Mouse (Mus musculus): ENCODE measurements at regions not wholly inside any gene's neighbourhood (a gene's known extent, or its start where the extent isn't known, plus 50 kb on each side); places are given as distances from the start of the nearest gene placed in this dataset.

DNA sequence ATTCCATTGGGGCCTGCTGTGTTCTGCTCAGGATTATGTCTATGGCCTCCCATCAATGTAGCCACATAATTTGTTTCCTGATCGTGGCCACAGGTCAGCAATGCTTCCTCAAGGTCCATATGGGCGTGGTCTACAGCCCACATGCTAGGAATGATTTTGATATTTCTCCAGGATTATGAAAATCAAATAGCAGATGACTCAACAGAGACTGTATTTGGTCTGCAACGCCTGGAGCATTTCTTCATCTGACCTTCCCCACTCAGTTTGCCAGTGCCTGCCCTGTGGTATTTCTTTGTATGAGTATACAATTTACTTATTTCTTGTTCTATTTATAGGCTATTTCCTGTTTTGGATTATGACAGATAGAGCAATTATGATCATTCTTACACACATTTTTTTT is 145.7 kb downstream of the Gm11077 start:
- Histone ChIP-seq H3K4me3 (ENCODE audit: insufficient read depth, poor library complexity, severe bottlenecking) (no peak overlapping the region), H3K79me2 (ENCODE audit: control insufficient read depth, insufficient read depth) (no peaks in the 10 kb centered on the region), H3ac (ENCODE audit: control insufficient read depth, insufficient read length, low read depth) (no peak overlapping the region), H3K36me3 (ENCODE audit: control insufficient read depth, insufficient read depth) (no peaks in the 10 kb centered on the region), H3K27me3 (ENCODE audit: control insufficient read depth, insufficient read depth, insufficient read length) (no peaks in the 10 kb centered on the region), H3K79me3 (ENCODE audit: low read depth) (no peaks in the 10 kb centered on the region)
- TF ChIP-seq FOSL1 (IDR thresholded peaks at IDR 0.05; ENCODE audit: insufficient read depth, low read length, poor library complexity, severe bottlenecking) (no peak), MAX (IDR thresholded peaks at IDR 0.05) (no peak)

DNA sequence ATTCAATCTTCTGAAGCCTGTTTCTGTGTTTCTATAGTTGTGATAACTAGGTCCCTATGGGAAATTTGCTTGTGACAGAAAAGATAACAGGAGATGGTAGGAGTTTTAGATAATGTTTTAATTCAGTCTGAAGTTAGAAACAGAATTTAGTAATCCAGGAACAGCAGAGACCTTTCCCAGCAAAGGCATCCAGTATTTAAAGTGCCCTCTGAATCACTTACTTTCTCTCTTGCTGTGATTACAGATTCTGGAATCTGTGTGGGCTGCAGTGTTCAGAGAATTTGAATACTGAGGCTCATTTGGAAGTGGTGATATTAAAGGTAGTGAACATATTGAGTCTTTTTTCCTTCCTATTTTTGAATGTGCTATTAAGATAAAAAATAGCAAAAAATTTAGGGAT is 154.6 kb downstream of the Gm11077 start:
- Histone ChIP-seq H3K4me3 (ENCODE audit: insufficient read depth, poor library complexity, severe bottlenecking) (no peak overlapping the region), H3K79me2 (ENCODE audit: control insufficient read depth, insufficient read depth) (no peaks in the 10 kb centered on the region), H3K27me3 (ENCODE audit: control insufficient read depth, insufficient read depth, insufficient read length) (no peaks in the 10 kb centered on the region), H3K36me3 (ENCODE audit: control insufficient read depth, insufficient read depth) (no peaks in the 10 kb centered on the region), H3ac (ENCODE audit: control insufficient read depth, insufficient read length, low read depth) (no peak overlapping the region), H3K79me3 (ENCODE audit: low read depth) (no peaks in the 10 kb centered on the region)
- no peak for TF ChIP-seq FOSL1 (IDR thresholded peaks at IDR 0.05; ENCODE audit: insufficient read depth, low read length, poor library complexity, severe bottlenecking)
- TF ChIP-seq MAX (IDR thresholded peaks at IDR 0.05) = no peak
- no peak for TF ChIP-seq CTCF (IDR thresholded peaks at IDR 0.05; ENCODE audit: control insufficient read depth, insufficient read depth, insufficient read length)
- no peak for TF ChIP-seq MYOG (IDR thresholded peaks at IDR 0.05; ENCODE audit: control insufficient read depth, extremely low read depth, insufficient read length)

DNA sequence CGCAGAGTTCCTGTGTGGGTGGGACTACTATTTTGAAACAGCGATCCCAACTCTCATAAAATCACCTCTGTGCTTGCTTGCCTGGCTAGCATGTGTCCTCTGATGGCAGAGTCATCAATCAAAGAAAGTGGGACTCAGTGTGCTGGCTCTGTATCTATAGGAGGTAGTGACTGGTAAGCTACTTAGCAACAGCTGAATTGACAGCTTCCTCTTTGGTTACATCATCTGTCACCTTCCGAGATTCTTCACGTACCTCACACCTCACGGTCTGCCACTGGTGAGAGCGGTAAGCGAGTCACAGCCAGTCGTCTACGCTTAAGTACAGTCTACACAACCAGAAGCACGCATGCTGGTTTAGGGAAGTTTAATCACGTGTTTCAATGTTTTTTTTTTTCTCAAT is 159.5 kb downstream of the Gm11077 start:
- no peak overlapping the region for H3ac ChIP-seq (ENCODE audit: control insufficient read depth, insufficient read length, low read depth)
- H3K36me3 ChIP-seq (ENCODE audit: control insufficient read depth, insufficient read depth) = no peaks in the 10 kb centered on the region
- H3K79me2 ChIP-seq (ENCODE audit: control insufficient read depth, insufficient read depth) = no peaks in the 10 kb centered on the region
- no peak overlapping the region for H3K4me3 ChIP-seq (ENCODE audit: insufficient read depth, poor library complexity, severe bottlenecking)
- H3K79me3 ChIP-seq (ENCODE audit: low read depth) = no peaks in the 10 kb centered on the region
- no peak for TF ChIP-seq MYOG (IDR thresholded peaks at IDR 0.05; ENCODE audit: control insufficient read depth, extremely low read depth, insufficient read length)
- TF ChIP-seq CTCF (IDR thresholded peaks at IDR 0.05; ENCODE audit: control insufficient read depth, insufficient read depth, insufficient read length) = no peak
- no peak for TF ChIP-seq FOSL1 (IDR thresholded peaks at IDR 0.05; ENCODE audit: insufficient read depth, low read length, poor library complexity, severe bottlenecking)
- TF ChIP-seq MYOD1 (IDR thresholded peaks at IDR 0.05; ENCODE audit: control insufficient read depth, insufficient read length, low read depth) = no peak
- TF ChIP-seq CEBPB (IDR thresholded peaks at IDR 0.05; ENCODE audit: low read depth) = no peak
- no peak for TF ChIP-seq USF1 (IDR thresholded peaks at IDR 0.05; ENCODE audit: low read depth)
- no peak for TF ChIP-seq MAX (IDR thresholded peaks at IDR 0.05)
- no peaks in the 10 kb centered on the region for H3K27me3 ChIP-seq (ENCODE audit: control insufficient read depth, insufficient read depth, insufficient read length)

DNA sequence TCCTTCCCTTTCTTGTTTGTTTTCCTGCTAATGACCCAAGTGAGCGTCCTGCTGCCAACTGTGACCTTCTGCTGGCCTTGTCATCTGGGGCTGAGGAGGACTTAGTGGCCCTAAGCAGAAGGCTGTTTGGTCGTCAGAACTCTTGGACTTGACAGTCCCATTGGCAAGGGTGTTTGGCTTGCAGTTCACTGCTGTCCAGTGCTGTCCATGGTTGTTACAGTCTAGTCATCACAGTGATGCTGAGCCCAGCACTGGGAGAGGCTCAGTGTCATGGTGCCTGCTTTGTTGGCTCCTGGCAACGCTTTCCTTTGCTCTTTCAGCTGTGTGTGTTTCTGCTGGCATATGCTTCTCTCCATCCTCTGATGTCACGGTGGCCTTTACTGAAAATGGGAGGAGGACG is 161.0 kb downstream of the Gm11077 start:
- Histone ChIP-seq H3K79me2 (ENCODE audit: control insufficient read depth, insufficient read depth) (no peaks in the 10 kb centered on the region), H3K4me3 (ENCODE audit: insufficient read depth, poor library complexity, severe bottlenecking) (no peak overlapping the region), H3K27me3 (ENCODE audit: control insufficient read depth, insufficient read depth, insufficient read length) (no peaks in the 10 kb centered on the region), H3K36me3 (ENCODE audit: control insufficient read depth, insufficient read depth) (no peaks in the 10 kb centered on the region), H3K79me3 (ENCODE audit: low read depth) (no peaks in the 10 kb centered on the region), H3ac (ENCODE audit: control insufficient read depth, insufficient read length, low read depth) (no peak overlapping the region)
- no peak for TF ChIP-seq USF1 (IDR thresholded peaks at IDR 0.05; ENCODE audit: low read depth)
- no peak for TF ChIP-seq CEBPB (IDR thresholded peaks at IDR 0.05; ENCODE audit: low read depth)
- no peak for TF ChIP-seq MYOD1 (IDR thresholded peaks at IDR 0.05; ENCODE audit: control insufficient read depth, insufficient read length, low read depth)
- TF ChIP-seq CTCF (IDR thresholded peaks at IDR 0.05; ENCODE audit: control insufficient read depth, insufficient read depth, insufficient read length) = no peak
- TF ChIP-seq MAX (IDR thresholded peaks at IDR 0.05) = no peak
- no peak for TF ChIP-seq FOSL1 (IDR thresholded peaks at IDR 0.05; ENCODE audit: insufficient read depth, low read length, poor library complexity, severe bottlenecking)
- TF ChIP-seq MYOG (IDR thresholded peaks at IDR 0.05; ENCODE audit: control insufficient read depth, extremely low read depth, insufficient read length) = no peak

DNA sequence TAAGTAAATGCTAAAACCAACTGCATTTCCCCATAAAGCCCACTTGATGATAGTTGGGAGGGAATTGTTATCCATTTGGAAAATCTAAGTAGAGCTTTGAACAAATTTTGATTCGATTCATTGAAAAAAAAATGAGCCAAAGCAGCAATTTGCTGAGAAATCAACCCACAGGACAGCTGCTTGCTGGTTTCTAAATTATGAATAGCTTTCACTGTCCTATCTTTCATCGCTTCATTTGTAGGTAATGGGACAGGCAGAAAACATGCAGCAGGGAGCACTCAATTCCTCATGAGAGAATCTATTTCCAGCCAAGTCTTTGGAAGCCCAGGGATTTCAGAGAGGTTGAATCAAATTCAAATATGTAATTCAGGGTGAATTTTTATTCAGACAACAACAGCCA is 161.5 kb downstream of the Gm11077 start:
- no peaks in the 10 kb centered on the region for H3K36me3 ChIP-seq (ENCODE audit: control insufficient read depth, insufficient read depth)
- H3ac ChIP-seq (ENCODE audit: control insufficient read depth, insufficient read length, low read depth) = no peak overlapping the region
- no peaks in the 10 kb centered on the region for H3K27me3 ChIP-seq (ENCODE audit: control insufficient read depth, insufficient read depth, insufficient read length)
- H3K79me3 ChIP-seq (ENCODE audit: low read depth) = no peaks in the 10 kb centered on the region
- H3K79me2 ChIP-seq (ENCODE audit: control insufficient read depth, insufficient read depth) = no peaks in the 10 kb centered on the region
- TF ChIP-seq MAX (IDR thresholded peaks at IDR 0.05) = no peak
- no peak for TF ChIP-seq MYOG (IDR thresholded peaks at IDR 0.05; ENCODE audit: control insufficient read depth, extremely low read depth, insufficient read length)
- TF ChIP-seq USF1 (IDR thresholded peaks at IDR 0.05; ENCODE audit: low read depth) = no peak
- TF ChIP-seq MYOD1 (IDR thresholded peaks at IDR 0.05; ENCODE audit: control insufficient read depth, insufficient read length, low read depth) = no peak
- TF ChIP-seq CTCF (IDR thresholded peaks at IDR 0.05; ENCODE audit: control insufficient read depth, insufficient read depth, insufficient read length) = no peak
- TF ChIP-seq CEBPB (IDR thresholded peaks at IDR 0.05; ENCODE audit: low read depth) = no peak
- H3K4me3 ChIP-seq (ENCODE audit: insufficient read depth, poor library complexity, severe bottlenecking) = no peak overlapping the region

DNA sequence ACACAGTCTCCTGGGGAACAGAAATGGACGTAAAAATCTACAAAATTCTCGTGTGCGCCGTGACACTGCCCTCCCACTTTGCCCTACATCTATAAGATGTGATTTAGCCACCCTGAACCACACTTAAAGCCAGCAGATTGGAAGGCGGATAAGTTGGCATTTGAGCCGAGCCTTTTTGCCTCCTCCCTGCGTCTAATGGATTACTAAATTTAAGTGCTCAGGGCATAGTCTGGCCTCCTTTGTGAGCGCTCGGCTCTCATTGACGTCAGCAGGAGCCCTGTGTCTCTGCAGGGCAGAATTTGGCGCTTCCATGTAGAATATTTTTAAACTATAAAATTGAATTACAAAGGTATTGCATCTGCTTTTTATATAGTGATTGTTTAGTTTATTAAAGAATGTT is 165.4 kb downstream of the Gm11077 start:
- Histone ChIP-seq H3K79me2 (ENCODE audit: control insufficient read depth, insufficient read depth) (no peaks in the 10 kb centered on the region), H3K4me3 (ENCODE audit: insufficient read depth, poor library complexity, severe bottlenecking) (no peak overlapping the region), H3K36me3 (ENCODE audit: control insufficient read depth, insufficient read depth) (no peaks in the 10 kb centered on the region), H3ac (ENCODE audit: control insufficient read depth, insufficient read length, low read depth) (no peak overlapping the region), H3K27me3 (ENCODE audit: control insufficient read depth, insufficient read depth, insufficient read length) (no peaks in the 10 kb centered on the region), H3K79me3 (ENCODE audit: low read depth) (no peaks in the 10 kb centered on the region)
- no peak for TF ChIP-seq MAX (IDR thresholded peaks at IDR 0.05)
- no peak for TF ChIP-seq USF1 (IDR thresholded peaks at IDR 0.05; ENCODE audit: low read depth)
- no peak for TF ChIP-seq MYOG (IDR thresholded peaks at IDR 0.05; ENCODE audit: control insufficient read depth, extremely low read depth, insufficient read length)
- no peak for TF ChIP-seq CEBPB (IDR thresholded peaks at IDR 0.05; ENCODE audit: low read depth)
- TF ChIP-seq MYOD1 (IDR thresholded peaks at IDR 0.05; ENCODE audit: control insufficient read depth, insufficient read length, low read depth) = no peak
- TF ChIP-seq FOSL1 (IDR thresholded peaks at IDR 0.05; ENCODE audit: insufficient read depth, low read length, poor library complexity, severe bottlenecking) = no peak

Data from C2C12 (cell line).